Mouse (Mus musculus) E14TG2a.4 (cell line): ENCODE measurements around the gene E130311K13Rik.
A peak's percentile ranks its signal among the peaks of the same experiment; 100 is the strongest.

Experiments used
- H3K27me3 ChIP-seq: 2 replicates; pipeline ENCODE4 v1.6.1; 2014; ENCODE audit warnings: low read length, control low read depth; ENCODE audit not compliant: insufficient read depth
- H3K36me3 ChIP-seq: 2 replicates; pipeline ENCODE4 v1.6.1; 2014; ENCODE audit warnings: low read length, control low read depth; ENCODE audit not compliant: insufficient read depth
- H3K4me1 ChIP-seq: replicated peaks from 2 replicates; pipeline ENCODE4 v1.6.1; 2014; ENCODE audit warnings: low read depth, low read length, control low read depth
- H3K4me3 ChIP-seq: replicated peaks from 2 replicates; pipeline ENCODE4 v1.5.1; 2014; ENCODE audit warnings: mild to moderate bottlenecking, low read length
- H3K9me3 ChIP-seq: 2 replicates; pipeline ENCODE4 v1.6.1; 2014; ENCODE audit warnings: low read length, control low read depth
- CTCF ChIP-seq: conservative IDR thresholded peaks from 2 replicates; pipeline ENCODE4 v1.5.1; 2014; ENCODE audit warnings: low read length
- NANOG ChIP-seq: IDR thresholded peaks from 2 replicates; pipeline ENCODE4 v1.6.1; 2014; ENCODE audit warnings: borderline replicate concordance, low read length, mixed read lengths
- POU5F1 ChIP-seq: IDR thresholded peaks from 2 replicates; pipeline ENCODE4 v1.6.1; 2014; ENCODE audit warnings: low read length, borderline replicate concordance

Gene E130311K13Rik

GRCm38 (mm10) chr3:63928878-63929859 is at the start of gene E130311K13Rik:
TSS of gene E130311K13Rik (minus strand) at chr3:63929472.
- Histone ChIP-seq H3K27me3 (no peaks in the 10 kb centered on the region), H3K4me3 (peak within 1 kb of the TSS; percentile 86), H3K9me3 (peaks cover 3% of the 10 kb centered on the region; the same call in 1 of the 2 replicates), H3K4me1 (peaks cover 4% of the 10 kb centered on the region; the same call in 1 of the 2 replicates), H3K36me3 (no peaks in the 10 kb centered on the region)
- no peak; the same call in 1 of the 2 replicates for TF ChIP-seq CTCF
- TF ChIP-seq NANOG: no peak
- no peak for TF ChIP-seq POU5F1

GRCm38 (mm10) chr3:63977895-63978294 is 48.6 kb upstream of the E130311K13Rik start:
- H3K27me3 ChIP-seq: no peaks in the 10 kb centered on the region
- no peaks in the 10 kb centered on the region for H3K9me3 ChIP-seq
- no peak overlapping the region for H3K4me3 ChIP-seq
- peaks cover 39% of the 10 kb centered on the region for H3K36me3 ChIP-seq
- peaks cover 32% of the 10 kb centered on the region for H3K4me1 ChIP-seq
- TF ChIP-seq NANOG (no peak), POU5F1 (no peak), CTCF (no peak)

GRCm38 (mm10) chr3:63975955-63976908 is 47.0 kb upstream of the E130311K13Rik start, which contains the start of gene Gmps:
TSS of gene Gmps (plus strand) at chr3:63976106.
- Histone ChIP-seq H3K9me3 (no peaks in the 10 kb centered on the region), H3K36me3 (peaks cover 24% of the 10 kb centered on the region), H3K4me3 (peak within 1 kb of the TSS; percentile 94), H3K4me1 (peaks cover 32% of the 10 kb centered on the region), H3K27me3 (no peaks in the 10 kb centered on the region)
- TF ChIP-seq CTCF: no peak
- no peak for TF ChIP-seq NANOG
- TF ChIP-seq POU5F1: no peak

GRCm38 (mm10) chr3:63965929-63966328 is 36.7 kb upstream of the E130311K13Rik start:
- H3K27me3 ChIP-seq: peaks cover 10% of the 10 kb centered on the region
- TF ChIP-seq POU5F1 (no peak), NANOG (no peak), CTCF (no peak)
- peaks cover 12% of the 10 kb centered on the region for H3K4me1 ChIP-seq
- no peaks in the 10 kb centered on the region for H3K36me3 ChIP-seq
- H3K9me3 ChIP-seq: no peaks in the 10 kb centered on the region
- no peak overlapping the region for H3K4me3 ChIP-seq

DNA sequence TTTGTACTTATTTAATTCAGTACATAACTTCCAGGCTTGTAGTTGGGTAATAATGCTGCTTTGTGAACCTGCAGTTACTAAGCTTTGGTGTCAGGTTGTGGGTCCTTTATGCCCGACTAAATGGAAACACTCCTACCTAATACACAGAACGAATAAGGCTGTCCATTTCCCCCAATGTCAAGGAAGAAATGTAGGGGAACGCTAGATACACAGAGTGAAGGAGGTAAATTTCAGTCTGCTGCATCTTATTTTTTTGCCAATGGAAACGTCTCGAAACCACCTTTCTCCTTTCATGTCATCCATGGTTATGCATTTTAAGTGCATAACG is 35.6 kb upstream of the E130311K13Rik start:
- H3K27me3 ChIP-seq: peaks cover 10% of the 10 kb centered on the region
- TF ChIP-seq NANOG: no peak
- no peaks in the 10 kb centered on the region for H3K9me3 ChIP-seq
- peak overlapping the region; percentile 18 for H3K4me3 ChIP-seq
- no peaks in the 10 kb centered on the region for H3K36me3 ChIP-seq
- H3K4me1 ChIP-seq: peaks cover 12% of the 10 kb centered on the region

- Histone ChIP-seq H3K4me1 (peaks cover 12% of the 10 kb centered on the region), H3K27me3 (peaks cover 10% of the 10 kb centered on the region), H3K9me3 (no peaks in the 10 kb centered on the region), H3K4me3 (peak within 1 kb of the TSS; percentile 96), H3K36me3 (no peaks in the 10 kb centered on the region)
- TF ChIP-seq NANOG (no peak), CTCF (no peak), POU5F1 (no peak)
These were observed 35.0 kb upstream of the E130311K13Rik start, which contains the start of gene Slc33a1 for GRCm38 (mm10) chr3:63964100-63964921. TSS of gene Slc33a1 (minus strand) at chr3:63964768.

- peak overlapping the region; percentile 96 for H3K4me3 ChIP-seq
- H3K36me3 ChIP-seq: no peaks in the 10 kb centered on the region
- TF ChIP-seq NANOG: no peak
- no peak for TF ChIP-seq CTCF
- TF ChIP-seq POU5F1: no peak
These were observed 34.3 kb upstream of the E130311K13Rik start for GRCm38 (mm10) chr3:63963421-63964099.

More at GRCm38 (mm10) chr3:63963421-63964099, 34.3 kb upstream of the E130311K13Rik start:
- peaks cover 9% of the 10 kb centered on the region for H3K27me3 ChIP-seq
- peaks cover 12% of the 10 kb centered on the region for H3K4me1 ChIP-seq
- no peaks in the 10 kb centered on the region for H3K9me3 ChIP-seq
